Mouse (Mus musculus) hindbrain, embryonic 10.5 days (tissue): ENCODE measurements around the gene Gm20379. TPM values are rescaled to one million over a fixed set of nuclear protein-coding genes. Genes with fewer than 3 reads are reported as not detected.

Source experiments
- DNase-seq: peaks from one replicate; pipeline ENCODE4 v3.0.0-alpha.2; 2017; ENCODE audit warnings: low spot score
- H3K27ac ChIP-seq: fragments of 300-500 bp; sonication (generic); 2 replicates; pipeline ENCODE4 v1.5.1; 2016; ENCODE audit warnings: mild to moderate bottlenecking, moderate library complexity
- H3K27me3 ChIP-seq: fragments of 300-500 bp; sonication (generic); 2 replicates; pipeline ENCODE4 v1.6.1; 2016; ENCODE audit warnings: mild to moderate bottlenecking; ENCODE audit not compliant: poor library complexity, insufficient read depth, severe bottlenecking
- H3K36me3 ChIP-seq: fragments of 300-500 bp; sonication (generic); 2 replicates; pipeline ENCODE4 v1.6.1; 2016; ENCODE audit warnings: mild to moderate bottlenecking, moderate library complexity
- H3K4me1 ChIP-seq: fragments of 300-500 bp; sonication (generic); replicated peaks from 2 replicates; pipeline ENCODE4 v1.6.1; 2016; ENCODE audit warnings: mild to moderate bottlenecking
- H3K4me3 ChIP-seq: fragments of 300-500 bp; sonication (generic); 2 replicates; pipeline ENCODE4 v1.5.1; 2016; ENCODE audit warnings: mild to moderate bottlenecking, moderate library complexity
- H3K9me3 ChIP-seq: fragments of 300-500 bp; sonication (generic); 2 replicates; pipeline ENCODE4 v1.6.1; 2016; ENCODE audit warnings: mild to moderate bottlenecking, moderate library complexity
- WGBS: fragments of 180-500 bp; shearing (Covaris S2); methylation state at CpG from one replicate; pipeline ENCODE4 v1.1.7; 2016; 5-methylcytosine and 5-hydroxymethylcytosine counted together
- polyA plus RNA-seq: library from polyadenylated mRNA; unstranded; fragments of >200 nt; fragmentation: Nextera tagmentation; extraction: Ambion mirVana; gene quantifications from 2 replicates; pipeline ENCODE4 v1.2.1, GENCODE M21; 2016

Gm20379 gene
- 0.76 and 0.93 TPM in 2 replicates for polyA plus RNA-seq

- WGBS: 99% methylated on average over 11 of the region's 11 CpGs
These were observed at the start of gene Gm20379 for GRCm38 (mm10) chr13:92305680-92306079. Gene Gm20379 (plus strand): TSS chr13:92305980.

GRCm38 (mm10) chr13:92261329-92261728, 44.5 kb upstream of the Gm20379 start:
- DNase-seq: no peak
- peaks cover 26% of the 10 kb centered on the region for H3K36me3 ChIP-seq
- WGBS: 88% methylated on average over 5 of the region's 5 CpGs

More at GRCm38 (mm10) chr13:92305680-92306079, at the start of gene Gm20379:
- Histone ChIP-seq H3K4me1 (no peaks in the 10 kb centered on the region), H3K4me3 (no peak within 1 kb of the TSS), H3K9me3 (no peaks in the 10 kb centered on the region), H3K36me3 (peaks cover 56% of the 10 kb centered on the region), H3K27me3 (no peaks in the 10 kb centered on the region), H3K27ac (no peak within 1 kb of the TSS)
- DNase-seq: no peak

GRCm38 (mm10) chr13:92263566-92263965, 42.2 kb upstream of the Gm20379 start:
- 92% methylated on average over 6 of the region's 6 CpGs for WGBS
- no peaks in the 10 kb centered on the region for H3K4me1 ChIP-seq
- H3K4me3 ChIP-seq: no peak overlapping the region
- H3K27ac ChIP-seq: no peak overlapping the region
- DNase-seq: no peak
- peaks cover 26% of the 10 kb centered on the region for H3K36me3 ChIP-seq
- H3K27me3 ChIP-seq: no peaks in the 10 kb centered on the region
- H3K9me3 ChIP-seq: no peaks in the 10 kb centered on the region

More at GRCm38 (mm10) chr13:92261329-92261728, 44.5 kb upstream of the Gm20379 start:
- H3K4me1 ChIP-seq: no peaks in the 10 kb centered on the region
- H3K4me3 ChIP-seq: no peak overlapping the region
- no peaks in the 10 kb centered on the region for H3K9me3 ChIP-seq
- H3K27ac ChIP-seq: no peak overlapping the region
- H3K27me3 ChIP-seq: no peaks in the 10 kb centered on the region

GRCm38 (mm10) chr13:92267076-92267475, 38.7 kb upstream of the Gm20379 start:
- H3K36me3 ChIP-seq: peaks cover 17% of the 10 kb centered on the region; the same call in 1 of the 2 replicates
- H3K4me3 ChIP-seq: no peak overlapping the region
- H3K27ac ChIP-seq: no peak overlapping the region
- no peaks in the 10 kb centered on the region for H3K27me3 ChIP-seq
- WGBS: 86% methylated on average over 3 of the region's 3 CpGs
- H3K9me3 ChIP-seq: no peaks in the 10 kb centered on the region
- H3K4me1 ChIP-seq: no peaks in the 10 kb centered on the region
- no peak for DNase-seq

GRCm38 (mm10) chr13:92274274-92275198, 31.2 kb upstream of the Gm20379 start:
- no peaks in the 10 kb centered on the region for H3K9me3 ChIP-seq
- H3K4me3 ChIP-seq: no peak overlapping the region
- H3K27ac ChIP-seq: no peak overlapping the region
- no peaks in the 10 kb centered on the region for H3K27me3 ChIP-seq
- DNase-seq: no peak
- peaks cover 17% of the 10 kb centered on the region for H3K36me3 ChIP-seq
- WGBS: 93% methylated on average over 14 of the region's 14 CpGs
- no peaks in the 10 kb centered on the region for H3K4me1 ChIP-seq

- 95% methylated on average over 9 of the region's 9 CpGs for WGBS
- H3K27ac ChIP-seq: no peak overlapping the region
- H3K4me1 ChIP-seq: no peaks in the 10 kb centered on the region
- no peaks in the 10 kb centered on the region for H3K9me3 ChIP-seq
- no peaks in the 10 kb centered on the region for H3K27me3 ChIP-seq
- peaks cover 17% of the 10 kb centered on the region for H3K36me3 ChIP-seq
- no peak for DNase-seq
- no peak overlapping the region for H3K4me3 ChIP-seq
These were observed 30.5 kb upstream of the Gm20379 start for GRCm38 (mm10) chr13:92275292-92275691.

GRCm38 (mm10) chr13:92277027-92277426, 28.8 kb upstream of the Gm20379 start:
- no peaks in the 10 kb centered on the region for H3K9me3 ChIP-seq
- H3K27me3 ChIP-seq: no peaks in the 10 kb centered on the region
- peaks cover 26% of the 10 kb centered on the region for H3K36me3 ChIP-seq
- no peak overlapping the region for H3K27ac ChIP-seq
- H3K4me1 ChIP-seq: no peaks in the 10 kb centered on the region
- no peak overlapping the region for H3K4me3 ChIP-seq
- DNase-seq: no peak
- WGBS: 82% methylated on average over 2 of the region's 2 CpGs

- WGBS: 87% methylated on average over 4 of the region's 4 CpGs
- Histone ChIP-seq H3K36me3 (peaks cover 59% of the 10 kb centered on the region), H3K9me3 (no peaks in the 10 kb centered on the region), H3K4me1 (no peaks in the 10 kb centered on the region), H3K27me3 (no peaks in the 10 kb centered on the region), H3K27ac (no peak overlapping the region), H3K4me3 (no peak overlapping the region)
- no peak for DNase-seq
These were observed 14.2 kb upstream of the Gm20379 start for GRCm38 (mm10) chr13:92291605-92292004.

- H3K4me1 ChIP-seq: no peaks in the 10 kb centered on the region
- peaks cover 71% of the 10 kb centered on the region for H3K36me3 ChIP-seq
- WGBS: 86% methylated on average over 5 of the region's 5 CpGs
- DNase-seq: no peak
- no peaks in the 10 kb centered on the region for H3K27me3 ChIP-seq
- no peak overlapping the region for H3K27ac ChIP-seq
- H3K4me3 ChIP-seq: no peak overlapping the region
- H3K9me3 ChIP-seq: no peaks in the 10 kb centered on the region
These were observed 11.9 kb upstream of the Gm20379 start for GRCm38 (mm10) chr13:92293883-92294282.

- no peaks in the 10 kb centered on the region for H3K9me3 ChIP-seq
- WGBS: 93% methylated on average over 4 of the region's 4 CpGs
- no peaks in the 10 kb centered on the region for H3K4me1 ChIP-seq
These were observed 9.3 kb upstream of the Gm20379 start for GRCm38 (mm10) chr13:92296490-92296889.

GRCm38 (mm10) chr13:92297021-92297420, 8.8 kb upstream of the Gm20379 start:
- peaks cover 64% of the 10 kb centered on the region for H3K36me3 ChIP-seq

More at GRCm38 (mm10) chr13:92296490-92296889, 9.3 kb upstream of the Gm20379 start:
- H3K27me3 ChIP-seq: no peaks in the 10 kb centered on the region
- H3K36me3 ChIP-seq: peaks cover 67% of the 10 kb centered on the region
- no peak overlapping the region for H3K27ac ChIP-seq
- DNase-seq: no peak
- no peak overlapping the region for H3K4me3 ChIP-seq

GRCm38 (mm10) chr13:92299522-92299921, 6.3 kb upstream of the Gm20379 start:
- Histone ChIP-seq H3K27ac (no peak overlapping the region), H3K36me3 (peaks cover 56% of the 10 kb centered on the region), H3K4me3 (no peak overlapping the region), H3K9me3 (no peaks in the 10 kb centered on the region), H3K4me1 (no peaks in the 10 kb centered on the region), H3K27me3 (no peaks in the 10 kb centered on the region)
- DNase-seq: no peak
- WGBS: 84% methylated on average over 1 of the region's 1 CpGs

More at GRCm38 (mm10) chr13:92297021-92297420, 8.8 kb upstream of the Gm20379 start:
- Histone ChIP-seq H3K4me1 (no peaks in the 10 kb centered on the region), H3K27ac (no peak overlapping the region), H3K27me3 (no peaks in the 10 kb centered on the region), H3K9me3 (no peaks in the 10 kb centered on the region), H3K4me3 (no peak overlapping the region)
- no peak for DNase-seq
- 92% methylated on average over 2 of the region's 2 CpGs for whole genome bisulfite sequencing

GRCm38 (mm10) chr13:92301754-92302153, 4.0 kb upstream of the Gm20379 start:
- 85% methylated on average over 4 of the region's 4 CpGs for WGBS
- Histone ChIP-seq H3K27ac (no peak overlapping the region), H3K9me3 (no peaks in the 10 kb centered on the region), H3K4me1 (no peaks in the 10 kb centered on the region), H3K27me3 (no peaks in the 10 kb centered on the region), H3K36me3 (peaks cover 61% of the 10 kb centered on the region), H3K4me3 (no peak overlapping the region)
- no peak for DNase-seq
